In the genomic region with DNA sequence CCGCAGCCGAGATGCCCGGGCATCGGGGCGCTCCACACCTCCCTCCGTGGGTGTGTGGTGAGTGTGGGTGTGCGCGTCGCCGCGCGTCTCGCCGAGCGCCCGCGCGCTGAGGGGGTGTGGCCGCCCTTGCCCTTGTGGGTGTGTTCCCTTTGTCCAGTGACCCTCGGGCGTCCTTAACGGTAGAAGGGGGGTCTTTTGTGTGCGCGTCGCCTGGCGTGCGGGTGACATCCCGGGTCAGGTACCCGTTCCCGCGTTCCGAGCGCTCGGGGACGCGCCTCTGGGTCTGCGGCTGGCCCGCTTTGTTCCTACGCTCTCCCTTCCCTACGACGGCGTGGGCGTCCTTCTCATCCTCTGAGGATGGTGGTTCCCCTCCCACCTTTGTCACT, we compare ENCODE assay signal across 8 mouse cellular contexts. TPM values are rescaled to one million over a fixed set of nuclear protein-coding genes. Genes with fewer than 3 reads are reported as not detected.
DNase-seq lines count a peak whose midpoint lies in the region; ATAC-seq and TF ChIP-seq lines count a peak whose summit lies in the region.

No protein-coding gene starts in this region.

- ATAC-seq in CD4-positive, CD25-positive, alpha-beta regulatory T cell, adult 4 months = peak; percentile 54
- ATAC-seq in heart, embryonic 12.5 days (ENCODE audit: insufficient number of reproducible peaks, low FRiP score) = peak; percentile 89
- peak; percentile 84 for ATAC-seq in lung, embryonic 16.5 days (ENCODE audit: low read depth)

- no peak; the same call in none of the 2 replicates for TF ChIP-seq POLR2A in embryonic fibroblast, embryonic 13.5 days (IDR thresholded peaks at IDR 0.05; ENCODE audit: low read depth, low read length)

- 0% methylated on average over 43 of the region's 43 CpGs for WGBS in heart, embryonic 12.5 days
- WGBS in lung, embryonic 16.5 days = under 1% methylated on average over 43 of the region's 43 CpGs

- peaks cover 4% of the 10 kb centered on the region; the same call in 1 of the 2 replicates for H3K4me1 ChIP-seq in embryonic fibroblast, embryonic 13.5 days (ENCODE audit: control insufficient read depth, insufficient read depth, low read length)
- peaks cover 17% of the 10 kb centered on the region for H3K4me1 ChIP-seq in heart, embryonic 12.5 days (replicated peaks)
- H3K4me1 ChIP-seq in lung, embryonic 16.5 days (replicated peaks; ENCODE audit: control insufficient read depth, insufficient read depth, low read length) = peaks cover 20% of the 10 kb centered on the region

- peak overlapping the region; percentile 51 for H3K27ac ChIP-seq in embryonic fibroblast, embryonic 13.5 days (ENCODE audit: insufficient read depth, low read length)
- H3K27ac ChIP-seq in heart, embryonic 12.5 days (ENCODE audit: poor library complexity, severe bottlenecking) = peak overlapping the region; percentile 93
- H3K27ac ChIP-seq in lung, embryonic 16.5 days (ENCODE audit: low read length) = peak overlapping the region; percentile 99

- H3K27me3 ChIP-seq in heart, embryonic 12.5 days (replicated peaks) = no peaks in the 10 kb centered on the region
- H3K27me3 ChIP-seq in lung, embryonic 16.5 days (ENCODE audit: control insufficient read depth, insufficient read depth, low read depth, low read length) = no peaks in the 10 kb centered on the region

- no peak for TF ChIP-seq CTCF in embryonic fibroblast, embryonic 13.5 days (IDR thresholded peaks at IDR 0.05; ENCODE audit: borderline replicate concordance, insufficient read depth, low read length)

- H3K4me3 ChIP-seq in embryonic fibroblast, embryonic 13.5 days (ENCODE audit: insufficient read depth, low read length) = peak overlapping the region; percentile 77
- H3K4me3 ChIP-seq in heart, embryonic 12.5 days = peak overlapping the region; percentile 66
- H3K4me3 ChIP-seq in lung, embryonic 16.5 days (ENCODE audit: low read length) = peak overlapping the region; percentile 93

- H3K4me2 ChIP-seq in heart, embryonic 12.5 days = peak overlapping the region; percentile 68
- H3K4me2 ChIP-seq in lung, embryonic 16.5 days (ENCODE audit: low read depth, low read length) = peak overlapping the region; percentile 82

- H3K36me3 ChIP-seq in heart, embryonic 12.5 days = peaks cover 4% of the 10 kb centered on the region; the same call in 1 of the 2 replicates
- no peaks in the 10 kb centered on the region for H3K36me3 ChIP-seq in lung, embryonic 16.5 days (ENCODE audit: control insufficient read depth, insufficient read depth, low read length)

- H3K9me3 ChIP-seq in heart, embryonic 12.5 days (replicated peaks) = no peaks in the 10 kb centered on the region
- no peaks in the 10 kb centered on the region for H3K9me3 ChIP-seq in lung, embryonic 16.5 days (ENCODE audit: control insufficient read depth, low read length)

- H3K9ac ChIP-seq in heart, embryonic 12.5 days = peak overlapping the region; percentile 87
- H3K9ac ChIP-seq in lung, embryonic 16.5 days (ENCODE audit: low read length) = peak overlapping the region; percentile 95

- DNase-seq in adrenal gland, adult 18-20 months (ENCODE audit: low spot score in 2 of 2) = peak; percentile 73 to 77
- peak; percentile 86 for DNase-seq in kidney, postnatal 14 days
- peak; percentile 73 for DNase-seq in right cerebral cortex, adult 18-20 months
- DNase-seq in yolk sac, embryonic 10.5 days (ENCODE audit: low spot score) = peak; percentile 86

RNA-seq across cellular contexts. Expression of gene Ttc3, which starts 0.5 kb away (rescaled TPM):
- polyA plus RNA-seq in CD4-positive, CD25-positive, alpha-beta regulatory T cell, adult 4 months (2017; shearing (Covaris generic)) = 10 to 100 TPM; 64.7 to 82.6 TPM
- total RNA-seq in adrenal gland, adult 18-20 months (2021) = 100 to 1,000 TPM in 1 of 2 experiments, 10 to 100 TPM in 1; 93.2 to 101 TPM
- 140 and 167 TPM in 2 replicates for polyA plus RNA-seq in embryonic fibroblast, embryonic 13.5 days (2011; ENCODE audit: insufficient read length, low read depth, missing spikeins)
- 212 and 237 TPM in 2 replicates for polyA plus RNA-seq in heart, embryonic 12.5 days (2016; fragmentation: Nextera tagmentation; extraction: Ambion mirVana)
- polyA plus RNA-seq in lung, embryonic 16.5 days (2015; fragmentation: Nextera tagmentation; extraction: Ambion mirVana) = 152 and 153 TPM in 2 replicates

RNA-seq across cellular contexts. Expression of gene Pigp, which starts 0.7 kb away (rescaled TPM):
- 10 to 100 TPM; 69.4 to 71.7 TPM for polyA plus RNA-seq in CD4-positive, CD25-positive, alpha-beta regulatory T cell, adult 4 months (2017; shearing (Covaris generic))
- 10 to 100 TPM; 65.4 to 95.0 TPM for total RNA-seq in adrenal gland, adult 18-20 months (2021)
- polyA plus RNA-seq in embryonic fibroblast, embryonic 13.5 days (2011; ENCODE audit: insufficient read length, low read depth, missing spikeins) = 64.3 and 65.4 TPM in 2 replicates
- polyA plus RNA-seq in heart, embryonic 12.5 days (2016; fragmentation: Nextera tagmentation; extraction: Ambion mirVana) = 104 and 111 TPM in 2 replicates
- polyA plus RNA-seq in lung, embryonic 16.5 days (2015; fragmentation: Nextera tagmentation; extraction: Ambion mirVana) = 111 and 112 TPM in 2 replicates

RNA-seq across cellular contexts. Expression of gene Ripply3, which starts 42.7 kb away (rescaled TPM):
- 1 to 10 TPM in 1 of 2 experiments, under 1 TPM in 1; 0.95 to 1.1 TPM for polyA plus RNA-seq in CD4-positive, CD25-positive, alpha-beta regulatory T cell, adult 4 months (2017; shearing (Covaris generic))
- 1 to 10 TPM; 5.1 to 5.3 TPM for total RNA-seq in adrenal gland, adult 18-20 months (2021)
- polyA plus RNA-seq in embryonic fibroblast, embryonic 13.5 days (2011; ENCODE audit: insufficient read length, low read depth, missing spikeins) = 0.46 TPM in 1 of 2 replicates, not detected in the other
- 4.2 and 4.3 TPM in 2 replicates for polyA plus RNA-seq in heart, embryonic 12.5 days (2016; fragmentation: Nextera tagmentation; extraction: Ambion mirVana)
- polyA plus RNA-seq in lung, embryonic 16.5 days (2015; fragmentation: Nextera tagmentation; extraction: Ambion mirVana) = 23.5 and 24.5 TPM in 2 replicates

RNA-seq across cellular contexts. Expression of gene Hlcs, which starts 57.5 kb away (rescaled TPM):
- 1 to 10 TPM; 7.3 to 9.3 TPM for polyA plus RNA-seq in CD4-positive, CD25-positive, alpha-beta regulatory T cell, adult 4 months (2017; shearing (Covaris generic))
- 10 to 100 TPM; 14.8 to 16.5 TPM for total RNA-seq in adrenal gland, adult 18-20 months (2021)
- polyA plus RNA-seq in embryonic fibroblast, embryonic 13.5 days (2011; ENCODE audit: insufficient read length, low read depth, missing spikeins) = 6.6 and 7.0 TPM in 2 replicates
- polyA plus RNA-seq in heart, embryonic 12.5 days (2016; fragmentation: Nextera tagmentation; extraction: Ambion mirVana) = 10.3 and 11.0 TPM in 2 replicates
- 7.5 and 7.9 TPM in 2 replicates for polyA plus RNA-seq in lung, embryonic 16.5 days (2015; fragmentation: Nextera tagmentation; extraction: Ambion mirVana)

Comparison
In these comparisons a context has a peak if more than half of its experiments do, and no peak if none do; other contexts are left out.
1. Peak in every context shown above with its lines: DNase-seq, ATAC-seq, H3K4me3 ChIP-seq and H3K27ac ChIP-seq.